Mouse (Mus musculus) intestine, embryonic 16.5 days (tissue): ENCODE data around the gene Taf8. TPM values are rescaled to one million over a fixed set of nuclear protein-coding genes. Genes with fewer than 3 reads are reported as not detected.
A peak's percentile ranks its signal among the peaks of the same experiment; 100 is the strongest.

ENCODE experiments used
- ATAC-seq: fragments of 200-750 bp; cut with Nextera tagmentation; 2 replicates; pipeline ENCODE4 v1.8.0; 2017; ENCODE audit warnings: moderate TSS enrichment, moderate library complexity
- H3K27ac ChIP-seq: fragments of 300-500 bp; sonication (generic); 2 replicates; pipeline ENCODE4 v1.5.1; 2014; ENCODE audit warnings: mild to moderate bottlenecking, low read length
- H3K27me3 ChIP-seq: fragments of 300-500 bp; sonication (generic); replicated peaks from 2 replicates; pipeline ENCODE4 v1.6.1; 2014; ENCODE audit warnings: low read length, control low read depth, mixed read lengths; ENCODE audit not compliant: control insufficient read depth, insufficient read depth
- H3K36me3 ChIP-seq: fragments of 300-500 bp; sonication (generic); 2 replicates; pipeline ENCODE4 v1.6.1; 2014; ENCODE audit warnings: low read length, control low read depth; ENCODE audit not compliant: control insufficient read depth, insufficient read depth
- H3K4me1 ChIP-seq: fragments of 300-500 bp; sonication (generic); 2 replicates; pipeline ENCODE4 v1.6.1; 2014; ENCODE audit warnings: low read length, control low read depth, mixed read lengths; ENCODE audit not compliant: control insufficient read depth, insufficient read depth
- H3K4me2 ChIP-seq: fragments of 300-500 bp; sonication (generic); 2 replicates; pipeline ENCODE4 v1.6.1; 2014; ENCODE audit warnings: low read depth, low read length, control low read depth
- H3K4me3 ChIP-seq: fragments of 300-500 bp; sonication (generic); 2 replicates; pipeline ENCODE4 v1.5.1; 2014; ENCODE audit warnings: mild to moderate bottlenecking, low read length
- H3K9ac ChIP-seq: fragments of 300-500 bp; sonication (generic); 2 replicates; pipeline ENCODE4 v1.6.1; 2014; ENCODE audit warnings: low read depth, low read length
- H3K9me3 ChIP-seq: fragments of 300-500 bp; sonication (generic); 2 replicates; pipeline ENCODE4 v1.6.1; 2016; ENCODE audit warnings: low read length, control low read depth; ENCODE audit not compliant: control insufficient read depth
- WGBS: fragments of 180-500 bp; shearing (Covaris S2); extraction: QIAGEN DNeasy Blood & Tissue Kit; methylation state at CpG from one replicate; pipeline ENCODE4 v1.1.7; 2014; 5-methylcytosine and 5-hydroxymethylcytosine counted together
- polyA plus RNA-seq: library from polyadenylated mRNA; unstranded; fragments of >200 nt; fragmentation: Nextera tagmentation; extraction: Ambion mirVana; gene quantifications from 2 replicates; pipeline ENCODE4 v1.2.1, GENCODE M21; 2015

The Taf8 gene
- polyA plus RNA-seq, 1 experiment from 2014 or later = 20.4 TPM

GRCm38 (mm10) chr17:47439396-47440028 lies 62.6 kb downstream of the Taf8 start:
- peak; percentile 60 for ATAC-seq
- Histone ChIP-seq H3K9me3 (no peaks in the 10 kb centered on the region), H3K4me3 (peak overlapping the region; percentile 54), H3K27me3 (0 out of 2 replicates have a peak, but pooled peaks cover 3% of the 10 kb centered on the region), H3K36me3 (no peaks in the 10 kb centered on the region), H3K9ac (peak overlapping the region; percentile 62; the same call in 1 of the 2 replicates), H3K4me1 (peaks cover 45% of the 10 kb centered on the region), H3K4me2 (peak overlapping the region; percentile 62), H3K27ac (peak overlapping the region; percentile 91)
- WGBS = 34% methylated on average over 9 of the region's 9 CpGs

GRCm38 (mm10) chr17:47438611-47439010 lies 63.5 kb downstream of the Taf8 start:
- Histone ChIP-seq H3K9ac (peak overlapping the region; percentile 66), H3K9me3 (no peaks in the 10 kb centered on the region), H3K4me3 (peak overlapping the region; percentile 54), H3K27ac (peak overlapping the region; percentile 91), H3K4me2 (peak overlapping the region; percentile 62), H3K36me3 (no peaks in the 10 kb centered on the region), H3K4me1 (peaks cover 41% of the 10 kb centered on the region), H3K27me3 (0 out of 2 replicates have a peak, but pooled peaks cover 3% of the 10 kb centered on the region)
- no peak for ATAC-seq
- 49% methylated on average over 6 of the region's 6 CpGs for WGBS

GRCm38 (mm10) chr17:47436907-47437547 lies 65.1 kb downstream of the Taf8 start, which contains the start of gene 1700001C19Rik:
1700001C19Rik (minus strand) TSS chr17:47437376.
- peak within 1 kb of the TSS; percentile 91 for H3K27ac ChIP-seq
- H3K27me3 ChIP-seq = 0 out of 2 replicates have a peak, but pooled peaks cover 3% of the 10 kb centered on the region
- peak within 1 kb of the TSS; percentile 54 for H3K4me3 ChIP-seq
- 5% methylated on average over 23 of the region's 25 CpGs for WGBS
- peak within 1 kb of the TSS; percentile 66 for H3K9ac ChIP-seq
- no peaks in the 10 kb centered on the region for H3K9me3 ChIP-seq
- no peaks in the 10 kb centered on the region for H3K36me3 ChIP-seq
- H3K4me2 ChIP-seq = peak within 1 kb of the TSS; percentile 62
- no peak for ATAC-seq
- H3K4me1 ChIP-seq = peaks cover 40% of the 10 kb centered on the region

GRCm38 (mm10) chr17:47436156-47436906 lies 65.8 kb downstream of the Taf8 start, which contains the start of gene AI661453:
AI661453 (plus strand) TSS chr17:47436615.
- peak within 1 kb of the TSS; percentile 54 for H3K4me3 ChIP-seq
- H3K4me1 ChIP-seq = peaks cover 33% of the 10 kb centered on the region
- 2% methylated on average over 45 of the region's 45 CpGs for WGBS

More at GRCm38 (mm10) chr17:47436156-47436906, 65.8 kb downstream of the Taf8 start, which contains the start of gene AI661453:
- Histone ChIP-seq H3K9ac (peak within 1 kb of the TSS; percentile 66), H3K36me3 (no peaks in the 10 kb centered on the region), H3K27ac (peak within 1 kb of the TSS; percentile 91), H3K27me3 (0 out of 2 replicates have a peak, but pooled peaks cover 3% of the 10 kb centered on the region), H3K4me2 (peak within 1 kb of the TSS; percentile 62), H3K9me3 (no peaks in the 10 kb centered on the region)
- peak; percentile 88 for ATAC-seq

Other genes starting within 250 kb of the Taf8 start
- gene Mrps10, start 133.4 kb downstream of the Taf8 start, polyA plus RNA-seq = 72.0 and 80.0 TPM in 2 replicates
- 0.66 TPM in 2 replicates for gene Guca1b, start 116.9 kb downstream of the Taf8 start, polyA plus RNA-seq
- gene Guca1a, start 101.7 kb downstream of the Taf8 start, polyA plus RNA-seq = 2.3 and 2.4 TPM in 2 replicates
- gene AI661453, start 65.7 kb downstream of the Taf8 start, polyA plus RNA-seq = 3.7 and 4.6 TPM in 2 replicates
- 0.17 and 0.45 TPM in 2 replicates for gene 1700001C19Rik, start 64.9 kb downstream of the Taf8 start, polyA plus RNA-seq
- 371 and 393 TPM in 2 replicates for gene Ccnd3, start 2.8 kb upstream of the Taf8 start, polyA plus RNA-seq
- 17.7 and 22.0 TPM in 2 replicates for gene Bysl, start 109.2 kb upstream of the Taf8 start, polyA plus RNA-seq
- gene Med20, start 109.3 kb upstream of the Taf8 start, polyA plus RNA-seq = 40.4 and 41.4 TPM in 2 replicates
- 0.73 and 0.78 TPM in 2 replicates for gene Gm20517, start 109.3 kb upstream of the Taf8 start, polyA plus RNA-seq
- 3.8 and 4.2 TPM in 2 replicates for gene Usp49, start 128.4 kb upstream of the Taf8 start, polyA plus RNA-seq
- gene Tomm6, start 186.1 kb upstream of the Taf8 start, polyA plus RNA-seq = 426 and 427 TPM in 2 replicates
- 3.2 and 4.4 TPM in 2 replicates for gene Frs3, start 186.7 kb upstream of the Taf8 start, polyA plus RNA-seq
- gene Gm21981, start 192.2 kb upstream of the Taf8 start, polyA plus RNA-seq = 0.16 and 0.26 TPM in 2 replicates
- gene Prickle4, start 192.4 kb upstream of the Taf8 start, polyA plus RNA-seq = 0.69 and 1.8 TPM in 2 replicates
- gene Pgc, start 224.6 kb upstream of the Taf8 start, polyA plus RNA-seq = 0.28 and 0.68 TPM in 2 replicates
- gene Tfeb, start 234.7 kb upstream of the Taf8 start, polyA plus RNA-seq = 30.7 and 37.8 TPM in 2 replicates